8 mouse cellular contexts compared by ENCODE assay signal in genomic region chr8:127070225-127070624, GRCm38 (mm10). TPM values are rescaled to one million over a fixed set of nuclear protein-coding genes. Genes with fewer than 3 reads are reported as not detected.
DNase-seq lines count a peak whose midpoint lies in the region; ATAC-seq lines count a peak whose summit lies in the region.

No protein-coding gene starts in this region.

- no peaks in the 10 kb centered on the region for H3K27me3 ChIP-seq in kidney, embryonic 15.5 days

- H3K27ac ChIP-seq in kidney, embryonic 15.5 days = peak overlapping the region; percentile 48; the same call in 1 of the 2 replicates

- intact Hi-C loops in left cerebral cortex, postnatal 4 days (cut with DNase I) = no loop called here
- intact Hi-C loops in left cerebral cortex, postnatal 36 days (cut with DNase I) = no loop called here
- intact Hi-C loops in gastrocnemius, postnatal 14 days (cut with DNase I; ENCODE audit: low total_unique reads) = no loop called here

- no peak overlapping the region for H3K4me3 ChIP-seq in kidney, embryonic 15.5 days (replicated peaks)

- peaks cover 58% of the 10 kb centered on the region for H3K4me1 ChIP-seq in kidney, embryonic 15.5 days

- peak; percentile 93 for DNase-seq in left cerebral cortex, postnatal 4 days
- DNase-seq in left cerebral cortex, postnatal 36 days (ENCODE audit: low spot score in 2 of 2) = no peak
- peak; percentile 70 for DNase-seq in brain, adult 2 months (ENCODE audit: low read depth, low spot score)
- peak; percentile 25 for DNase-seq in gastrocnemius, postnatal 14 days
- no peak for DNase-seq in spleen, postnatal 36 days (ENCODE audit: low spot score in 2 of 2)
- DNase-seq in T-cell, adult 2 months (ENCODE audit: low spot score) = no peak

- H3K36me3 ChIP-seq in kidney, embryonic 15.5 days = no peaks in the 10 kb centered on the region

- no peak overlapping the region for H3K4me2 ChIP-seq in kidney, embryonic 15.5 days

- ATAC-seq in kidney, embryonic 15.5 days (replicated peaks; ENCODE audit: low FRiP score) = peak; percentile 56; the same call in 1 of the 2 replicates
- ATAC-seq in inflammation-experienced regulatory T-cells, adult 6 months = no peak

- whole genome bisulfite sequencing in kidney, embryonic 15.5 days = 55% methylated on average over 3 of the region's 3 CpGs

- no peaks in the 10 kb centered on the region for H3K9me3 ChIP-seq in kidney, embryonic 15.5 days (replicated peaks)

- H3K9ac ChIP-seq in kidney, embryonic 15.5 days = no peak overlapping the region

RNA-seq across cellular contexts. Expression of gene Pard3, which starts 6.5 kb away (rescaled TPM):
- 10 to 100 TPM; 25.5 to 27.0 TPM for total RNA-seq in left cerebral cortex, postnatal 4 days (2021)
- total RNA-seq in left cerebral cortex, postnatal 36 days (2021) = 10 to 100 TPM; 16.7 to 21.5 TPM
- 10 to 100 TPM; 23.9 to 25.7 TPM for total RNA-seq in gastrocnemius, postnatal 14 days (2021)
- 27.0 and 27.5 TPM in 2 replicates for polyA plus RNA-seq in kidney, embryonic 15.5 days (2015; fragmentation: Nextera tagmentation; extraction: Ambion mirVana)
- polyA plus RNA-seq in inflammation-experienced regulatory T-cells, adult 6 months (2017; shearing (Covaris generic)) = not detected

Comparison
In these comparisons a context has a peak if more than half of its experiments do, and no peak if none do; other contexts are left out.
1. DNase-seq: peak in left cerebral cortex, postnatal 4 days (single experiment), brain, adult 2 months (single experiment) and gastrocnemius, postnatal 14 days (single experiment); none in left cerebral cortex, postnatal 36 days (0 of 2), spleen, postnatal 36 days (0 of 2) and T-cell, adult 2 months (single experiment).